Mouse (Mus musculus): ENCODE measurements around the gene Lrch3.

GRCm38 (mm10) chr16:32887996-32888395, 25.9 kb upstream of the Lrch3 start:
- TF ChIP-seq CTCF (IDR thresholded peaks at IDR 0.05; ENCODE audit: low read depth, low read length) (no peak), GATA1 (IDR thresholded peaks at IDR 0.05; ENCODE audit: borderline replicate concordance, low read length) (no peak), TAL1 (conservative IDR thresholded peaks at IDR 0.05; ENCODE audit: low read depth, low read length) (no peak), POLR2AphosphoS5 (IDR thresholded peaks at IDR 0.05; ENCODE audit: insufficient replicate concordance, low read depth, low read length) (no peak), GATA2 (IDR thresholded peaks at IDR 0.05; ENCODE audit: borderline replicate concordance, low read depth, low read length) (no peak)
